8 mouse cellular contexts compared by ENCODE assay signal in genomic region chr12:99306536-99307204, GRCm38 (mm10).
DNase-seq lines count a peak whose midpoint lies in the region; ATAC-seq and TF ChIP-seq lines count a peak whose summit lies in the region.
"Had no signal": no experiment of that assay in that cellular context is flagged by ENCODE, and none has a peak within 500 bp of the region (broad histone marks: within the 10 kb centered on the region; RNA-seq: fewer than 3 reads in every experiment).

No protein-coding gene starts in this region.

- peaks cover 20% of the 10 kb centered on the region; the same call in 1 of the 2 replicates for H3K4me1 ChIP-seq in kidney, embryonic 14.5 days (ENCODE audit: control insufficient read depth, insufficient read depth, low read length)
- H3K4me1 ChIP-seq in cortical plate, adult 2 months (ENCODE audit: control insufficient read depth, insufficient read depth, low read length) = peaks cover 7% of the 10 kb centered on the region
- H3K4me1 ChIP-seq in hindbrain, embryonic 15.5 days (replicated peaks) = peaks cover 65% of the 10 kb centered on the region

- WGBS in kidney, embryonic 14.5 days = 52% methylated on average over 6 of the region's 6 CpGs
- WGBS in hindbrain, embryonic 15.5 days = 48% methylated on average over 6 of the region's 6 CpGs

- no peak for TF ChIP-seq CTCF in cortical plate, adult 2 months (IDR thresholded peaks at IDR 0.05; ENCODE audit: extremely low read depth, insufficient read depth, low read length)

- no peaks in the 10 kb centered on the region for H3K9me3 ChIP-seq in kidney, embryonic 14.5 days (ENCODE audit: control insufficient read depth, low read length)
- no peaks in the 10 kb centered on the region for H3K9me3 ChIP-seq in hindbrain, embryonic 15.5 days

- no peaks in the 10 kb centered on the region for H3K27me3 ChIP-seq in kidney, embryonic 14.5 days (ENCODE audit: control insufficient read depth, insufficient read depth, low read length)
- no peaks in the 10 kb centered on the region for H3K27me3 ChIP-seq in hindbrain, embryonic 15.5 days

- TF ChIP-seq POLR2A in cortical plate, adult 2 months (IDR thresholded peaks at IDR 0.05; ENCODE audit: extremely low read depth, insufficient read depth, low read length) = no peak

- H3K27ac ChIP-seq in kidney, embryonic 14.5 days (ENCODE audit: low read depth, low read length) = peak overlapping the region; percentile 3; the same call in 1 of the 2 replicates
- 0 out of 2 replicates have a peak overlapping the region, but pooled peaks have one; percentile 54 for H3K27ac ChIP-seq in cortical plate, adult 2 months (ENCODE audit: insufficient read depth, low read length)
- peak overlapping the region; percentile 58 for H3K27ac ChIP-seq in hindbrain, embryonic 15.5 days (replicated peaks)

- DNase-seq in kidney, postnatal 14 days = no peak
- peak; percentile 60 for DNase-seq in adipocyte (ENCODE audit: low spot score)
- no peak for DNase-seq in gastrocnemius, postnatal 10 days
- no peak for DNase-seq in urinary bladder, postnatal 4 days (ENCODE audit: low spot score in 2 of 2)
- DNase-seq: thymus, adult 2 months had no signal

- H3K4me2 ChIP-seq in kidney, embryonic 14.5 days (replicated peaks; ENCODE audit: low read depth, low read length) = no peak overlapping the region; the same call in 1 of the 2 replicates
- H3K4me2 ChIP-seq in hindbrain, embryonic 15.5 days = no peak overlapping the region

- no peaks in the 10 kb centered on the region for H3K36me3 ChIP-seq in kidney, embryonic 14.5 days (ENCODE audit: control insufficient read depth, insufficient read depth, low read length)
- H3K36me3 ChIP-seq in hindbrain, embryonic 15.5 days = no peaks in the 10 kb centered on the region

- ATAC-seq in kidney, embryonic 14.5 days (ENCODE audit: low FRiP score, low TSS enrichment) = no peak
- ATAC-seq in hindbrain, embryonic 15.5 days (ENCODE audit: low FRiP score, low read depth) = no peak

- H3K4me3 ChIP-seq in kidney, embryonic 14.5 days (ENCODE audit: low read length) = no peak overlapping the region
- no peak overlapping the region for H3K4me3 ChIP-seq in cortical plate, adult 2 months (ENCODE audit: insufficient read depth, low read length)
- H3K4me3 ChIP-seq in hindbrain, embryonic 15.5 days = no peak overlapping the region

- H3K9ac ChIP-seq in kidney, embryonic 14.5 days (ENCODE audit: low read depth, low read length) = no peak overlapping the region
- H3K9ac ChIP-seq in hindbrain, embryonic 15.5 days = no peak overlapping the region

Comparison
In these comparisons a context has a peak if more than half of its experiments do, and no peak if none do; other contexts are left out.
1. H3K27ac ChIP-seq: peak in every context shown above with its lines; median percentile 58 in hindbrain, embryonic 15.5 days; 54 in cortical plate, adult 2 months; 3 in kidney, embryonic 14.5 days.